Mouse (Mus musculus) spleen, adult 2 months (tissue): ENCODE measurements around the gene Hlx.

Experiments used
- CTCF ChIP-seq: fragments of 200-500 bp; IDR thresholded peaks from 2 replicates; pipeline ENCODE4 v1.5.1; 2011; ENCODE audit warnings: mild to moderate bottlenecking, inconsistent platforms; ENCODE audit not compliant: insufficient read depth, insufficient read length, insufficient replicate concordance; ENCODE audit errors: extremely low read depth
- POLR2A ChIP-seq: fragments of 200-500 bp; IDR thresholded peaks from 2 replicates; pipeline ENCODE4 v1.6.1; 2011; ENCODE audit warnings: low read depth, low read length, inconsistent platforms

- no peak for TF ChIP-seq CTCF
- no peak for TF ChIP-seq POLR2A
These were observed 17.8 kb upstream of the Hlx start for GRCm38 (mm10) chr1:184750114-184750664.
